Mouse (Mus musculus) lung, embryonic 15.5 days (tissue): ENCODE data around the gene Smarcad1. TPM values are rescaled to one million over a fixed set of nuclear protein-coding genes. Genes with fewer than 3 reads are reported as not detected.
"Not testable (repeated sequence)": the region's sequence is repeated elsewhere in the genome, so short reads cannot be mapped to it uniquely, and the experiment has no call there.

ENCODE experiments used
- ATAC-seq: fragments of 200-750 bp; cut with Nextera tagmentation; 2 replicates; pipeline ENCODE4 v1.8.0; 2017; ENCODE audit warnings: moderate number of reproducible peaks, borderline replicate concordance; ENCODE audit not compliant: low FRiP score, low TSS enrichment; ENCODE audit errors: extremely low read depth
- H3K27ac ChIP-seq: fragments of 300-500 bp; sonication (generic); 2 replicates; pipeline ENCODE4 v1.5.1; 2015; ENCODE audit warnings: moderate library complexity, mild to moderate bottlenecking, inconsistent platforms
- H3K27me3 ChIP-seq: fragments of 300-500 bp; sonication (generic); 2 replicates; pipeline ENCODE4 v1.6.1; 2015; ENCODE audit warnings: inconsistent platforms
- H3K36me3 ChIP-seq: fragments of 300-500 bp; sonication (generic); 2 replicates; pipeline ENCODE4 v1.6.1; 2015; ENCODE audit warnings: inconsistent platforms
- H3K4me1 ChIP-seq: fragments of 300-500 bp; sonication (generic); 2 replicates; pipeline ENCODE4 v1.6.1; 2015; ENCODE audit warnings: inconsistent platforms
- H3K4me2 ChIP-seq: fragments of 300-500 bp; sonication (generic); 2 replicates; pipeline ENCODE4 v1.6.1; 2015; ENCODE audit warnings: inconsistent platforms, mild to moderate bottlenecking, moderate library complexity
- H3K4me3 ChIP-seq: fragments of 300-500 bp; sonication (generic); 2 replicates; pipeline ENCODE4 v1.5.1; 2015; ENCODE audit warnings: mild to moderate bottlenecking, inconsistent platforms
- H3K9ac ChIP-seq: fragments of 300-500 bp; sonication (generic); 2 replicates; pipeline ENCODE4 v1.6.1; 2015; ENCODE audit warnings: inconsistent platforms
- H3K9me3 ChIP-seq: fragments of 300-500 bp; sonication (generic); 2 replicates; pipeline ENCODE4 v1.6.1; 2016; ENCODE audit warnings: inconsistent platforms
- WGBS: fragments of 180-500 bp; shearing (Covaris S2); methylation state at CpG from one replicate; pipeline ENCODE4 v1.1.7; 2015; 5-methylcytosine and 5-hydroxymethylcytosine counted together
- polyA plus RNA-seq: library from polyadenylated mRNA; unstranded; fragments of >200 nt; fragmentation: Nextera tagmentation; extraction: Ambion mirVana; gene quantifications from 2 replicates; pipeline ENCODE4 v1.2.1, GENCODE M21; 2015

The Smarcad1 gene
- polyA plus RNA-seq, 1 experiment from 2014 or later: 75.4 TPM

- WGBS: 28% methylated on average over 2 of the region's 2 CpGs
These were observed 17.7 kb upstream of the Smarcad1 start for GRCm38 (mm10) chr6:65024668-65025067.

GRCm38 (mm10) chr6:65025130-65025529, 17.3 kb upstream of the Smarcad1 start:
- no peak overlapping the region for H3K9ac ChIP-seq
- H3K36me3 ChIP-seq: no peaks in the 10 kb centered on the region
- H3K4me3 ChIP-seq: no peak overlapping the region
- no peak for ATAC-seq
- H3K4me2 ChIP-seq: no peak overlapping the region
- no peaks in the 10 kb centered on the region for H3K27me3 ChIP-seq
- 94% methylated on average over 4 of the region's 4 CpGs for WGBS
- H3K27ac ChIP-seq: no peak overlapping the region
- H3K4me1 ChIP-seq: no peaks in the 10 kb centered on the region
- no peaks in the 10 kb centered on the region for H3K9me3 ChIP-seq

More at GRCm38 (mm10) chr6:65024668-65025067, 17.7 kb upstream of the Smarcad1 start:
- Histone ChIP-seq H3K4me2 (no peak overlapping the region), H3K9ac (no peak overlapping the region), H3K27ac (no peak overlapping the region), H3K9me3 (no peaks in the 10 kb centered on the region), H3K4me1 (no peaks in the 10 kb centered on the region), H3K27me3 (no peaks in the 10 kb centered on the region), H3K4me3 (no peak overlapping the region), H3K36me3 (no peaks in the 10 kb centered on the region)
- no peak for ATAC-seq

GRCm38 (mm10) chr6:65034661-65035060, 7.7 kb upstream of the Smarcad1 start:
- Histone ChIP-seq H3K9me3 (no peaks in the 10 kb centered on the region), H3K9ac (no peak overlapping the region), H3K4me1 (no peaks in the 10 kb centered on the region), H3K4me3 (no peak overlapping the region), H3K27me3 (no peaks in the 10 kb centered on the region), H3K36me3 (no peaks in the 10 kb centered on the region), H3K4me2 (no peak overlapping the region), H3K27ac (no peak overlapping the region)
- 86% methylated on average over 2 of the region's 2 CpGs for WGBS
- no peak for ATAC-seq

- Histone ChIP-seq H3K4me3 (no peak overlapping the region), H3K4me2 (no peak overlapping the region), H3K27ac (no peak overlapping the region), H3K27me3 (no peaks in the 10 kb centered on the region), H3K36me3 (no peaks in the 10 kb centered on the region), H3K9me3 (no peaks in the 10 kb centered on the region), H3K4me1 (no peaks in the 10 kb centered on the region), H3K9ac (no peak overlapping the region)
- ATAC-seq: no peak
- WGBS: 78% methylated on average over 2 of the region's 2 CpGs
These were observed 6.9 kb upstream of the Smarcad1 start for GRCm38 (mm10) chr6:65035469-65035868.

- Histone ChIP-seq H3K4me2 (peak overlapping the region; percentile 73), H3K4me3 (peak overlapping the region; percentile 89), H3K9ac (peak overlapping the region; percentile 98; the same call in 1 of the 2 replicates), H3K27me3 (no peaks in the 10 kb centered on the region), H3K9me3 (no peaks in the 10 kb centered on the region), H3K36me3 (peaks cover 25% of the 10 kb centered on the region), H3K27ac (no peak overlapping the region), H3K4me1 (peaks cover 9% of the 10 kb centered on the region)
- no peak for ATAC-seq
- 31% methylated on average over 10 of the region's 10 CpGs for WGBS
These were observed 451 bp upstream of the Smarcad1 start for GRCm38 (mm10) chr6:65041932-65042331.

GRCm38 (mm10) chr6:65043241-65043640, 858 bp downstream of the Smarcad1 start:
- Histone ChIP-seq H3K9me3 (no peaks in the 10 kb centered on the region), H3K4me2 (peak overlapping the region; percentile 73), H3K4me3 (peak overlapping the region; percentile 89), H3K27ac (peak overlapping the region; percentile 97), H3K4me1 (peaks cover 9% of the 10 kb centered on the region), H3K9ac (peak overlapping the region; percentile 98), H3K27me3 (no peaks in the 10 kb centered on the region), H3K36me3 (peaks cover 29% of the 10 kb centered on the region)
- 6% methylated on average over 7 of the region's 7 CpGs for WGBS
- ATAC-seq: no peak

- ATAC-seq: no peak
- Histone ChIP-seq H3K36me3 (peaks cover 63% of the 10 kb centered on the region), H3K4me2 (no peak overlapping the region), H3K9me3 (no peaks in the 10 kb centered on the region), H3K4me3 (no peak overlapping the region), H3K9ac (no peak overlapping the region), H3K27ac (no peak overlapping the region), H3K27me3 (no peaks in the 10 kb centered on the region), H3K4me1 (peaks cover under 1% of the 10 kb centered on the region; the same call in 1 of the 2 replicates)
- WGBS: 91% methylated on average over 4 of the region's 4 CpGs
These were observed 6.7 kb downstream of the Smarcad1 start for GRCm38 (mm10) chr6:65049100-65049499.

- WGBS: 84% methylated on average over 5 of the region's 5 CpGs
- H3K27ac ChIP-seq: no peak overlapping the region
- no peaks in the 10 kb centered on the region for H3K4me1 ChIP-seq
- no peaks in the 10 kb centered on the region for H3K9me3 ChIP-seq
- no peak overlapping the region for H3K4me2 ChIP-seq
- peaks cover 64% of the 10 kb centered on the region for H3K36me3 ChIP-seq
- ATAC-seq: no peak
- H3K27me3 ChIP-seq: no peaks in the 10 kb centered on the region
- H3K4me3 ChIP-seq: no peak overlapping the region
- no peak overlapping the region for H3K9ac ChIP-seq
These were observed 14.2 kb downstream of the Smarcad1 start for GRCm38 (mm10) chr6:65056620-65057019.

GRCm38 (mm10) chr6:65057137-65057536, 14.8 kb downstream of the Smarcad1 start:
- peaks cover 68% of the 10 kb centered on the region for H3K36me3 ChIP-seq
- WGBS: 72% methylated on average over 4 of the region's 4 CpGs
- H3K27ac ChIP-seq, ATAC-seq, H3K9ac ChIP-seq, H3K4me1 ChIP-seq, H3K9me3 ChIP-seq, H3K4me3 ChIP-seq, H3K4me2 ChIP-seq, H3K27me3 ChIP-seq: not testable (repeated sequence)

GRCm38 (mm10) chr6:65061049-65061448, 18.7 kb downstream of the Smarcad1 start:
- no peaks in the 10 kb centered on the region for H3K27me3 ChIP-seq
- no peaks in the 10 kb centered on the region for H3K4me1 ChIP-seq
- 88% methylated on average over 1 of the region's 1 CpGs for WGBS
- no peaks in the 10 kb centered on the region for H3K9me3 ChIP-seq
- no peak for ATAC-seq
- H3K9ac ChIP-seq: no peak overlapping the region
- H3K4me2 ChIP-seq: no peak overlapping the region
- H3K4me3 ChIP-seq: no peak overlapping the region
- no peak overlapping the region for H3K27ac ChIP-seq
- H3K36me3 ChIP-seq: peaks cover 70% of the 10 kb centered on the region

- Histone ChIP-seq H3K27me3 (no peaks in the 10 kb centered on the region), H3K4me1 (no peaks in the 10 kb centered on the region), H3K4me3 (no peak overlapping the region), H3K27ac (no peak overlapping the region), H3K9me3 (no peaks in the 10 kb centered on the region), H3K9ac (no peak overlapping the region), H3K4me2 (no peak overlapping the region), H3K36me3 (peaks cover 64% of the 10 kb centered on the region)
- WGBS: 78% methylated on average over 2 of the region's 2 CpGs
- ATAC-seq: no peak
These were observed 32.8 kb downstream of the Smarcad1 start for GRCm38 (mm10) chr6:65075201-65075600.

GRCm38 (mm10) chr6:65079139-65079538, 36.8 kb downstream of the Smarcad1 start:
- Histone ChIP-seq H3K4me3 (no peak overlapping the region), H3K36me3 (peaks cover 46% of the 10 kb centered on the region), H3K4me2 (no peak overlapping the region), H3K27ac (no peak overlapping the region), H3K4me1 (no peaks in the 10 kb centered on the region), H3K27me3 (no peaks in the 10 kb centered on the region), H3K9me3 (no peaks in the 10 kb centered on the region), H3K9ac (no peak overlapping the region)
- 82% methylated on average over 1 of the region's 1 CpGs for WGBS
- ATAC-seq: no peak

GRCm38 (mm10) chr6:65114902-65115301, 72.5 kb downstream of the Smarcad1 start:
- Histone ChIP-seq H3K4me3 (no peak overlapping the region), H3K9me3 (no peaks in the 10 kb centered on the region), H3K27me3 (no peaks in the 10 kb centered on the region), H3K4me2 (no peak overlapping the region), H3K4me1 (no peaks in the 10 kb centered on the region), H3K27ac (no peak overlapping the region), H3K36me3 (peaks cover 44% of the 10 kb centered on the region), H3K9ac (no peak overlapping the region)
- WGBS: 94% methylated on average over 2 of the region's 2 CpGs
- no peak for ATAC-seq
